Mouse (Mus musculus): ENCODE measurements at regions not wholly inside any gene's neighbourhood (a gene's known extent, or its start where the extent isn't known, plus 50 kb on each side); places are given as distances from the start of the nearest gene placed in this dataset.

- DNase-seq (ENCODE audit: low spot score in 2 of 2) = no peak
Observed at GRCm38 (mm10) chr4:40400089-40400488, 71.9 kb upstream of the Tmem215 start.

- DNase-seq (ENCODE audit: low spot score in 2 of 2) = no peak
Observed at GRCm38 (mm10) chr4:40390183-40390582, 81.8 kb upstream of the Tmem215 start.

- no peak for DNase-seq (ENCODE audit: low spot score in 2 of 2)
Observed at GRCm38 (mm10) chr4:40385284-40385683, 86.7 kb upstream of the Tmem215 start.

GRCm38 (mm10) chr4:40384704-40385103 lies 87.3 kb upstream of the Tmem215 start:
- no peak for DNase-seq (ENCODE audit: low spot score in 2 of 2)

GRCm38 (mm10) chr4:40380309-40380708 lies 91.7 kb upstream of the Tmem215 start:
- no peak for DNase-seq (ENCODE audit: low spot score in 2 of 2)

GRCm38 (mm10) chr4:40375439-40376154 lies 96.4 kb upstream of the Ndufb6 start:
- no peak for DNase-seq (ENCODE audit: low spot score in 2 of 2)

- DNase-seq (ENCODE audit: low spot score in 2 of 2) = no peak
Observed at GRCm38 (mm10) chr4:40374213-40374612, 95.0 kb upstream of the Ndufb6 start.

GRCm38 (mm10) chr4:40364329-40364728 lies 85.1 kb upstream of the Ndufb6 start:
- DNase-seq (ENCODE audit: low spot score in 2 of 2) = no peak

- no peak for DNase-seq (ENCODE audit: low spot score in 2 of 2)
Observed at GRCm38 (mm10) chr4:40359307-40359706, 80.1 kb upstream of the Ndufb6 start.

- no peak for DNase-seq (ENCODE audit: low spot score in 2 of 2)
Observed at GRCm38 (mm10) chr4:40357088-40357853, 78.0 kb upstream of the Ndufb6 start.

GRCm38 (mm10) chr4:40355791-40356450 lies 76.7 kb upstream of the Ndufb6 start:
- DNase-seq (ENCODE audit: low spot score in 2 of 2) = no peak

- DNase-seq (ENCODE audit: low spot score in 2 of 2) = no peak
Observed at GRCm38 (mm10) chr4:40354456-40354855, 75.2 kb upstream of the Ndufb6 start.

GRCm38 (mm10) chr4:40351648-40352047 lies 72.4 kb upstream of the Ndufb6 start:
- no peak for DNase-seq (ENCODE audit: low spot score in 2 of 2)

GRCm38 (mm10) chr4:40351090-40351489 lies 71.9 kb upstream of the Ndufb6 start:
- no peak for DNase-seq (ENCODE audit: low spot score in 2 of 2)

GRCm38 (mm10) chr4:40345847-40346246 lies 66.6 kb upstream of the Ndufb6 start:
- no peak for DNase-seq (ENCODE audit: low spot score in 2 of 2)

- DNase-seq (ENCODE audit: low spot score in 2 of 2) = no peak
Observed at GRCm38 (mm10) chr4:40342181-40342580, 63.0 kb upstream of the Ndufb6 start.

- DNase-seq (ENCODE audit: low spot score in 2 of 2) = no peak
Observed at GRCm38 (mm10) chr4:40334841-40335240, 55.6 kb upstream of the Ndufb6 start.

GRCm38 (mm10) chr4:40329737-40330136 lies 50.5 kb upstream of the Ndufb6 start:
- DNase-seq (ENCODE audit: low spot score in 2 of 2) = peak in 1 of 2 experiments; percentile 23
